Mouse (Mus musculus): Measurements from ENCODE around the gene Xrra1. TPM values are rescaled to one million over a fixed set of nuclear protein-coding genes. Genes with fewer than 3 reads are reported as not detected.

Xrra1 gene
- polyA plus RNA-seq, 1 experiment from 2014 or later, result 0.29 TPM

DNA sequence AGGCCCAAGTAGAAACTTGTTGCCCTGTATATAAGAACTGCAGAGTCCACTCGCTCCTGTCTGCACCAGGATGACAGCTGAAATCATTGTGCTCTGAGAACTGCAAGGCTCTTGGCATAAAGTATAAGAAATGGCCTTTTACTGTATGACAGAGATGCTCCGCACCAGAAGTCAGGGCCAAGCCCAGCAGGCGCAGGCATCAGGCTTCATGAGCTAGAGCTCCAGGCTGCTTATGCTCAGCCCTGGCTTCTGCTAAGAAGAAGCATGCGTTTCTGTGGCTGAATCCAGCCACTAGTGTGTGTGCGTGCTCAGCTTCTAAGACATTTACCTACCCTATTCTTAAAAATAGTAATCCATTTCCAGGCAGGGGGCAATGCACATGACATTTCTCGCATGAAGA is 35.6 kb downstream of the Xrra1 start:
- WGBS, result 74% methylated on average over 6 of the region's 6 CpGs

GRCm38 (mm10) chr7:99896905-99897304 is 38.0 kb downstream of the Xrra1 start:
- no peak overlapping the region for H3K9ac ChIP-seq (replicated peaks; ENCODE audit: low read depth, low read length)
- no peak overlapping the region for H3K4me2 ChIP-seq (replicated peaks; ENCODE audit: low read depth, low read length)
- no peak overlapping the region for H3K4me3 ChIP-seq (ENCODE audit: low read depth, low read length)
- H3K9me3 ChIP-seq (ENCODE audit: control insufficient read depth, low read depth, low read length), result no peaks in the 10 kb centered on the region
- no peak overlapping the region for H3K27ac ChIP-seq (ENCODE audit: low read length)
- H3K27me3 ChIP-seq (ENCODE audit: control insufficient read depth, insufficient read depth, low read length), result no peaks in the 10 kb centered on the region
- ATAC-seq (ENCODE audit: insufficient number of reproducible peaks, insufficient read depth, low FRiP score, low read depth), result no peak
- H3K36me3 ChIP-seq (ENCODE audit: control insufficient read depth, insufficient read depth, low read length), result no peaks in the 10 kb centered on the region
- WGBS, result 82% methylated on average over 4 of the region's 4 CpGs
- H3K4me1 ChIP-seq (ENCODE audit: control insufficient read depth, insufficient read depth, low read length), result no peaks in the 10 kb centered on the region

More for the DNA sequence above, 35.6 kb downstream of the Xrra1 start:
- Histone ChIP-seq H3K27ac (ENCODE audit: low read length) (no peak overlapping the region), H3K9me3 (ENCODE audit: control insufficient read depth, low read depth, low read length) (no peaks in the 10 kb centered on the region), H3K4me2 (replicated peaks; ENCODE audit: low read depth, low read length) (no peak overlapping the region), H3K27me3 (ENCODE audit: control insufficient read depth, insufficient read depth, low read length) (no peaks in the 10 kb centered on the region), H3K4me3 (ENCODE audit: low read depth, low read length) (no peak overlapping the region), H3K4me1 (ENCODE audit: control insufficient read depth, insufficient read depth, low read length) (no peaks in the 10 kb centered on the region), H3K9ac (replicated peaks; ENCODE audit: low read depth, low read length) (no peak overlapping the region), H3K36me3 (ENCODE audit: control insufficient read depth, insufficient read depth, low read length) (no peaks in the 10 kb centered on the region)
- ATAC-seq (ENCODE audit: insufficient number of reproducible peaks, insufficient read depth, low FRiP score, low read depth), result no peak

DNA sequence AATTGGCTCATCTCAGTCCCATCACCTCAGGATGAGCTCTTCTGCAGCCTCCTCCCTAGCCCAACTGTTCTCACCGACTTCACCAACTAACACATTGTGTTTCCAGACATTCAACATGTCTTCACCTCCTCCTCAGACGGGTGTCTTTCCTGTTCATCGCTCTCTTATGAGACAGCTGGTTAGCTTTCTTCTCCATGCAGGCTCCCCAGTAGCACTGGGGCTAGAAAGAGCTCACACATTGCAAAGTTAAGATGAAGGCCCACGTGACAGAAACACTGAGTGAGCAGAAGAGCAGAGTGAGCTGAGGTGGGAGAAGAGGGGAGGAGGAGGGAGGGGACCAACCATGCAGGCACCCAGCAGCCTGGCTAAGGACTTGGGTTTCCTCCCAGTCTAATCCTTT is 43.3 kb downstream of the Xrra1 start:
- H3K9me3 ChIP-seq (ENCODE audit: control insufficient read depth, low read depth, low read length), result no peaks in the 10 kb centered on the region
- 63% methylated on average over 4 of the region's 4 CpGs for WGBS
- no peak overlapping the region for H3K4me3 ChIP-seq (ENCODE audit: low read depth, low read length)
- H3K27me3 ChIP-seq (ENCODE audit: control insufficient read depth, insufficient read depth, low read length), result no peaks in the 10 kb centered on the region
- no peak overlapping the region for H3K27ac ChIP-seq (ENCODE audit: low read length)
- no peaks in the 10 kb centered on the region for H3K36me3 ChIP-seq (ENCODE audit: control insufficient read depth, insufficient read depth, low read length)
- H3K4me1 ChIP-seq (ENCODE audit: control insufficient read depth, insufficient read depth, low read length), result no peaks in the 10 kb centered on the region
- no peak overlapping the region for H3K9ac ChIP-seq (replicated peaks; ENCODE audit: low read depth, low read length)
- no peak for ATAC-seq (ENCODE audit: insufficient number of reproducible peaks, insufficient read depth, low FRiP score, low read depth)
- no peak overlapping the region for H3K4me2 ChIP-seq (replicated peaks; ENCODE audit: low read depth, low read length)

DNA sequence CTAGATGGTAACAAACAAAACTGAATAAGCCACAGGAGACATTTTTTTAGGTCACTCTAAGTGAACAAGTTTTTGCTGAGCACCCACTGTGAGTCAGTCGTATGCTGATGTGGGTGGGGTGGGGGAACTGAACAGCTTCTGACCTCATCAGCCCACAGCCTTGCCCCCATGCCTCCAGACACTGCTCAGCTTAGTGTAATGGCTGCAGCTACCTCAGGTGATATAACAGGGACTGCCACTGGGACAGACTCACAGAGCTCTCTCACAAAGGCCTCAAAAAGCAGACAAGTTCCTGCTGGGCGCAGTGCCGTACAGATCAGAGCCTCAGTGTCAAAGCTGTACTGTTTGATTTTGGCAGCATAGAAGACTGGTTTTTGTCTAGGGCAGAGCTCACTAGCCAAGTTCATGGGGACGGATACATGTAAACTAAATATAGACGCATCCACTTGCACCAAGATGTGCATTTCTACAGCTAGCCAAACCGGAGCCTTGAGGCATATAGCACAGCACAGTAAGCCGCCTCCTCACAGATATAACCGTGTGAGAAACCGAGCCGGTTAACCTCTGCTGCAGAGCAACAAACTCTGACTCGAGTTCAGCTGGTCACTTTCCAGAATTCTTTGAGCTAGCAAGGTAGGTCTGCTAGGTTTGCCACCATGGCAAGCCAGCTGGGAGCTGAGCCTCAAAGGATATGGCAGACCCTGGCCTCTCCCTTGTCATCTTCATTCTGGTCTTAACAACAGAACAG is 44.2 kb downstream of the Xrra1 start:
- WGBS, result 84% methylated on average over 11 of the region's 11 CpGs

GRCm38 (mm10) chr7:99904421-99905005 is 45.6 kb downstream of the Xrra1 start:
- Histone ChIP-seq H3K4me3 (ENCODE audit: low read depth, low read length) (no peak overlapping the region), H3K4me2 (replicated peaks; ENCODE audit: low read depth, low read length) (no peak overlapping the region), H3K4me1 (ENCODE audit: control insufficient read depth, insufficient read depth, low read length) (no peaks in the 10 kb centered on the region), H3K9ac (replicated peaks; ENCODE audit: low read depth, low read length) (no peak overlapping the region), H3K9me3 (ENCODE audit: control insufficient read depth, low read depth, low read length) (no peaks in the 10 kb centered on the region), H3K27ac (ENCODE audit: low read length) (no peak overlapping the region), H3K27me3 (ENCODE audit: control insufficient read depth, insufficient read depth, low read length) (no peaks in the 10 kb centered on the region), H3K36me3 (ENCODE audit: control insufficient read depth, insufficient read depth, low read length) (no peaks in the 10 kb centered on the region)
- ATAC-seq (ENCODE audit: insufficient number of reproducible peaks, insufficient read depth, low FRiP score, low read depth), result no peak
- WGBS, result 44% methylated on average over 3 of the region's 3 CpGs

More for the DNA sequence above, 44.2 kb downstream of the Xrra1 start:
- no peak overlapping the region for H3K9ac ChIP-seq (replicated peaks; ENCODE audit: low read depth, low read length)
- H3K4me2 ChIP-seq (replicated peaks; ENCODE audit: low read depth, low read length), result no peak overlapping the region
- no peak for ATAC-seq (ENCODE audit: insufficient number of reproducible peaks, insufficient read depth, low FRiP score, low read depth)
- H3K36me3 ChIP-seq (ENCODE audit: control insufficient read depth, insufficient read depth, low read length), result no peaks in the 10 kb centered on the region
- no peak overlapping the region for H3K4me3 ChIP-seq (ENCODE audit: low read depth, low read length)
- H3K27ac ChIP-seq (ENCODE audit: low read length), result no peak overlapping the region
- H3K27me3 ChIP-seq (ENCODE audit: control insufficient read depth, insufficient read depth, low read length), result no peaks in the 10 kb centered on the region
- no peaks in the 10 kb centered on the region for H3K4me1 ChIP-seq (ENCODE audit: control insufficient read depth, insufficient read depth, low read length)
- no peaks in the 10 kb centered on the region for H3K9me3 ChIP-seq (ENCODE audit: control insufficient read depth, low read depth, low read length)

DNA sequence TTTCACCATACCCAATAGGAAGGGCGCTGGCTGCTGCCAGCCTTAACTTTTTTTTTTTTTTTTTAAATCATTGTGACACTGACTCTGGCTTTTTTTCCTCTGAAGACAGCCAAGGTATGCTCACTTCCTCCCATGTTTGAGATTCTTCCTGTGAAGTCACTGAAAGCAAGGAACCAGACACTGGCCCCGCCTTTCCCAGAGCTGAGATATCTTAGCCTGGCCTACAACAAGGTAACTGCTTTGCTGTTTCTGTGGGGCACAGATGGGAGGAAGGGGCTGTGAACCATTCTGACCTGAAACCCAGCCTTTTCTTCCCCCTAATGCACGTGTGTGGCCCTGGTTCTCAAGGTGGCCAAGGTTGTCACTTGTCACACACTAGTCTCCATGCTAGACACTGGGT is 47.4 kb downstream of the Xrra1 start:
- ATAC-seq (ENCODE audit: insufficient number of reproducible peaks, insufficient read depth, low FRiP score, low read depth), result no peak
- Histone ChIP-seq H3K9me3 (ENCODE audit: control insufficient read depth, low read depth, low read length) (no peaks in the 10 kb centered on the region), H3K27ac (ENCODE audit: low read length) (no peak overlapping the region), H3K36me3 (ENCODE audit: control insufficient read depth, insufficient read depth, low read length) (no peaks in the 10 kb centered on the region), H3K27me3 (ENCODE audit: control insufficient read depth, insufficient read depth, low read length) (no peaks in the 10 kb centered on the region), H3K4me1 (ENCODE audit: control insufficient read depth, insufficient read depth, low read length) (no peaks in the 10 kb centered on the region), H3K9ac (replicated peaks; ENCODE audit: low read depth, low read length) (no peak overlapping the region), H3K4me3 (ENCODE audit: low read depth, low read length) (no peak overlapping the region), H3K4me2 (replicated peaks; ENCODE audit: low read depth, low read length) (no peak overlapping the region)
- 89% methylated on average over 3 of the region's 3 CpGs for WGBS

DNA sequence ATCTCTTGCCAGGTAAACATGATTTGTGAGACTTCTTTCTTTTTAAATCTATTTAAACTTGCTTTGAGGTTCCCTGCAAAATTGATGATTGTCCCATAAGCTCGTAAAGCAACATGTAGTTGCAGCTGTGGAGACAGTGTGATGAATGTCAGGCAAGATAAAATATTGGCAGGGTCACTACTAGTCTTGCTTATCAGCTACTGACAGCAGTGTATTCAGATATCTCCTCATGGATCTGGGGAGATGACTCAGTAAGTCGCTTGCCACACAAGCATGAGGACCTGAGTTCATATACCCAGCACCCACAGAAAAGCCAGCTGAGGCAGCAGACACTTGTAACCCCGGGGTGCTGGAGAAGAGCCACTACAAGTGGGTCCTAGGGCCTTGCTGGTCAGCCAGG is 48.5 kb downstream of the Xrra1 start:
- H3K27me3 ChIP-seq (ENCODE audit: control insufficient read depth, insufficient read depth, low read length), result no peaks in the 10 kb centered on the region
- H3K4me2 ChIP-seq (replicated peaks; ENCODE audit: low read depth, low read length), result no peak overlapping the region
- H3K36me3 ChIP-seq (ENCODE audit: control insufficient read depth, insufficient read depth, low read length), result no peaks in the 10 kb centered on the region
- no peak overlapping the region for H3K27ac ChIP-seq (ENCODE audit: low read length)
- no peak for ATAC-seq (ENCODE audit: insufficient number of reproducible peaks, insufficient read depth, low FRiP score, low read depth)
- no peaks in the 10 kb centered on the region for H3K4me1 ChIP-seq (ENCODE audit: control insufficient read depth, insufficient read depth, low read length)
- no peak overlapping the region for H3K4me3 ChIP-seq (ENCODE audit: low read depth, low read length)
- WGBS, result 56% methylated on average over 3 of the region's 3 CpGs
- H3K9me3 ChIP-seq (ENCODE audit: control insufficient read depth, low read depth, low read length), result no peaks in the 10 kb centered on the region
- H3K9ac ChIP-seq (replicated peaks; ENCODE audit: low read depth, low read length), result no peak overlapping the region

- no peaks in the 10 kb centered on the region for H3K27me3 ChIP-seq (ENCODE audit: control insufficient read depth, insufficient read depth, low read length)
- H3K36me3 ChIP-seq (ENCODE audit: control insufficient read depth, insufficient read depth, low read length), result no peaks in the 10 kb centered on the region
- H3K4me1 ChIP-seq (ENCODE audit: control insufficient read depth, insufficient read depth, low read length), result no peaks in the 10 kb centered on the region
- H3K27ac ChIP-seq (ENCODE audit: low read length), result no peak overlapping the region
- H3K9me3 ChIP-seq (ENCODE audit: control insufficient read depth, low read depth, low read length), result no peaks in the 10 kb centered on the region
- H3K9ac ChIP-seq (replicated peaks; ENCODE audit: low read depth, low read length), result no peak overlapping the region
- no peak overlapping the region for H3K4me3 ChIP-seq (ENCODE audit: low read depth, low read length)
- 79% methylated on average over 5 of the region's 5 CpGs for WGBS
- no peak for ATAC-seq (ENCODE audit: insufficient number of reproducible peaks, insufficient read depth, low FRiP score, low read depth)
- H3K4me2 ChIP-seq (replicated peaks; ENCODE audit: low read depth, low read length), result no peak overlapping the region
Observed at GRCm38 (mm10) chr7:99911038-99911437, 52.1 kb downstream of the Xrra1 start.

Data from stomach, embryonic 14.5 days (tissue).